Mouse (Mus musculus) stomach, embryonic 15.5 days (tissue): ENCODE data around the gene Ehd3. TPM values are rescaled to one million over a fixed set of nuclear protein-coding genes. Genes with fewer than 3 reads are reported as not detected.

Experiments used
- ATAC-seq: fragments of 200-750 bp; cut with Nextera tagmentation; 2 replicates; pipeline ENCODE4 v1.8.0; 2017; ENCODE audit warnings: low read depth, moderate number of reproducible peaks, moderate TSS enrichment; ENCODE audit not compliant: insufficient read depth, low FRiP score
- H3K27ac ChIP-seq: fragments of 300-500 bp; sonication (generic); 2 replicates; pipeline ENCODE4 v1.5.1; 2015; ENCODE audit warnings: mild to moderate bottlenecking, inconsistent platforms
- H3K27me3 ChIP-seq: fragments of 300-500 bp; sonication (generic); replicated peaks from 2 replicates; pipeline ENCODE4 v1.6.1; 2015; ENCODE audit warnings: inconsistent platforms
- H3K36me3 ChIP-seq: fragments of 300-500 bp; sonication (generic); 2 replicates; pipeline ENCODE4 v1.6.1; 2015; ENCODE audit warnings: inconsistent platforms
- H3K4me1 ChIP-seq: fragments of 300-500 bp; sonication (generic); 2 replicates; pipeline ENCODE4 v1.6.1; 2015; ENCODE audit warnings: inconsistent platforms
- H3K4me2 ChIP-seq: fragments of 300-500 bp; sonication (generic); 2 replicates; pipeline ENCODE4 v1.6.1; 2015; ENCODE audit warnings: mild to moderate bottlenecking, inconsistent platforms
- H3K4me3 ChIP-seq: fragments of 300-500 bp; sonication (generic); replicated peaks from 2 replicates; pipeline ENCODE4 v1.5.1; 2015; ENCODE audit warnings: inconsistent platforms
- H3K9ac ChIP-seq: fragments of 300-500 bp; sonication (generic); 2 replicates; pipeline ENCODE4 v1.6.1; 2015; ENCODE audit warnings: inconsistent platforms
- H3K9me3 ChIP-seq: fragments of 300-500 bp; sonication (generic); 2 replicates; pipeline ENCODE4 v1.6.1; 2016; ENCODE audit warnings: inconsistent platforms
- whole genome bisulfite sequencing: fragments of 180-500 bp; shearing (Covaris S2); methylation state at CpG from one replicate; pipeline ENCODE4 v1.1.7; 2015; 5-methylcytosine and 5-hydroxymethylcytosine counted together
- polyA plus RNA-seq: library from polyadenylated mRNA; unstranded; fragments of >200 nt; fragmentation: Nextera tagmentation; extraction: Ambion mirVana; gene quantifications from 2 replicates; pipeline ENCODE4 v1.2.1, GENCODE M21; 2015

The Ehd3 gene
- polyA plus RNA-seq, 1 experiment from 2014 or later, result 4.7 TPM

GRCm38 (mm10) chr17:73811566-73811965 lies 7.6 kb downstream of the Ehd3 start:
- no peaks in the 10 kb centered on the region for H3K27me3 ChIP-seq
- no peak for ATAC-seq
- no peak overlapping the region for H3K27ac ChIP-seq
- 74% methylated on average over 5 of the region's 5 CpGs for WGBS
- H3K4me2 ChIP-seq, result no peak overlapping the region
- H3K36me3 ChIP-seq, result no peaks in the 10 kb centered on the region
- no peaks in the 10 kb centered on the region for H3K4me1 ChIP-seq
- no peak overlapping the region for H3K4me3 ChIP-seq
- H3K9ac ChIP-seq, result no peak overlapping the region
- no peaks in the 10 kb centered on the region for H3K9me3 ChIP-seq

GRCm38 (mm10) chr17:73813031-73813660 lies 9.2 kb downstream of the Ehd3 start:
- Histone ChIP-seq H3K36me3 (no peaks in the 10 kb centered on the region), H3K9ac (no peak overlapping the region), H3K4me2 (no peak overlapping the region), H3K9me3 (no peaks in the 10 kb centered on the region), H3K27me3 (no peaks in the 10 kb centered on the region), H3K4me3 (no peak overlapping the region), H3K27ac (no peak overlapping the region), H3K4me1 (no peaks in the 10 kb centered on the region)
- 64% methylated on average over 8 of the region's 8 CpGs for WGBS
- no peak for ATAC-seq

GRCm38 (mm10) chr17:73814500-73815190 lies 10.7 kb downstream of the Ehd3 start:
- Histone ChIP-seq H3K36me3 (no peaks in the 10 kb centered on the region), H3K9ac (no peak overlapping the region), H3K9me3 (no peaks in the 10 kb centered on the region), H3K4me3 (no peak overlapping the region), H3K27ac (no peak overlapping the region), H3K27me3 (no peaks in the 10 kb centered on the region), H3K4me1 (no peaks in the 10 kb centered on the region), H3K4me2 (no peak overlapping the region)
- WGBS, result 86% methylated on average over 6 of the region's 6 CpGs
- no peak for ATAC-seq

GRCm38 (mm10) chr17:73817697-73818380 lies 13.9 kb downstream of the Ehd3 start:
- H3K4me3 ChIP-seq, result no peak overlapping the region
- 77% methylated on average over 9 of the region's 9 CpGs for WGBS
- no peak for ATAC-seq

DNA sequence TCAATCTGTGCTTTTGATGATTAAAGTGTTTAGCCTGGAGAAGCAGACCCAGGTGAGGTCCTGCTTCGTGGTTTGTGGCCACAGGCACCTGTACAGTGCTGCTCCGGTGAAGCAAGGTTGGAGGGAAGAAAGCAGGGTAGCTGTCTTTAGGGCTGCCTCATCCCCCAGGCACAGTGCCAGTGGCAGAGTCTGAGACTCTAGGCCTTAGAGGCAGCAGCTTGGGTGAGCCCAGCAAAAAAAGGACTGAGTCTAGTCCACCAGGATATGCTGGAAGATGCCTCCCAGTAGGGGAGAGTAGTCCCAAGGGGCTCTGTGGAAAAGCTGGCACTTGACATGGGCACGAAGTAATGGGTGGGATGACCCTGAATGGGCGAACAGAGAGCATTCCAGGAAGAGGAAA lies 15.0 kb downstream of the Ehd3 start:
- no peaks in the 10 kb centered on the region for H3K36me3 ChIP-seq
- no peaks in the 10 kb centered on the region for H3K9me3 ChIP-seq
- no peak overlapping the region for H3K9ac ChIP-seq
- no peak for ATAC-seq
- H3K27ac ChIP-seq, result no peak overlapping the region
- no peaks in the 10 kb centered on the region for H3K4me1 ChIP-seq
- H3K4me2 ChIP-seq, result no peak overlapping the region
- no peaks in the 10 kb centered on the region for H3K27me3 ChIP-seq
- no peak overlapping the region for H3K4me3 ChIP-seq
- 68% methylated on average over 4 of the region's 4 CpGs for WGBS

More at GRCm38 (mm10) chr17:73817697-73818380, 13.9 kb downstream of the Ehd3 start:
- H3K4me2 ChIP-seq, result no peak overlapping the region
- no peak overlapping the region for H3K9ac ChIP-seq
- H3K27ac ChIP-seq, result no peak overlapping the region
- H3K9me3 ChIP-seq, result no peaks in the 10 kb centered on the region
- H3K4me1 ChIP-seq, result no peaks in the 10 kb centered on the region
- H3K36me3 ChIP-seq, result no peaks in the 10 kb centered on the region
- H3K27me3 ChIP-seq, result no peaks in the 10 kb centered on the region

- no peaks in the 10 kb centered on the region for H3K36me3 ChIP-seq
- H3K4me1 ChIP-seq, result no peaks in the 10 kb centered on the region
- no peak for ATAC-seq
- no peak overlapping the region for H3K4me3 ChIP-seq
- no peaks in the 10 kb centered on the region for H3K9me3 ChIP-seq
- H3K27me3 ChIP-seq, result no peaks in the 10 kb centered on the region
- WGBS, result 55% methylated on average over 4 of the region's 4 CpGs
- H3K9ac ChIP-seq, result no peak overlapping the region
- no peak overlapping the region for H3K27ac ChIP-seq
- H3K4me2 ChIP-seq, result no peak overlapping the region
Measured at GRCm38 (mm10) chr17:73820726-73821125, 16.8 kb downstream of the Ehd3 start.

- no peak overlapping the region for H3K27ac ChIP-seq
- no peaks in the 10 kb centered on the region for H3K36me3 ChIP-seq
- no peak for ATAC-seq
- H3K9ac ChIP-seq, result no peak overlapping the region
- H3K4me2 ChIP-seq, result no peak overlapping the region
- H3K4me1 ChIP-seq, result no peaks in the 10 kb centered on the region
- WGBS, result 78% methylated on average over 4 of the region's 4 CpGs
- no peaks in the 10 kb centered on the region for H3K9me3 ChIP-seq
- no peaks in the 10 kb centered on the region for H3K27me3 ChIP-seq
- no peak overlapping the region for H3K4me3 ChIP-seq
Measured at GRCm38 (mm10) chr17:73822255-73822654, 18.3 kb downstream of the Ehd3 start.

GRCm38 (mm10) chr17:73823121-73824021 lies 19.4 kb downstream of the Ehd3 start:
- no peak overlapping the region for H3K4me3 ChIP-seq
- H3K4me2 ChIP-seq, result no peak overlapping the region
- H3K27ac ChIP-seq, result no peak overlapping the region
- no peaks in the 10 kb centered on the region for H3K27me3 ChIP-seq
- no peaks in the 10 kb centered on the region for H3K9me3 ChIP-seq
- H3K36me3 ChIP-seq, result no peaks in the 10 kb centered on the region
- no peak overlapping the region for H3K9ac ChIP-seq
- ATAC-seq, result no peak
- no peaks in the 10 kb centered on the region for H3K4me1 ChIP-seq
- WGBS, result 71% methylated on average over 17 of the region's 17 CpGs

- Histone ChIP-seq H3K4me1 (no peaks in the 10 kb centered on the region), H3K4me2 (no peak overlapping the region), H3K9me3 (no peaks in the 10 kb centered on the region), H3K9ac (no peak overlapping the region), H3K36me3 (no peaks in the 10 kb centered on the region), H3K27me3 (no peaks in the 10 kb centered on the region), H3K4me3 (no peak overlapping the region), H3K27ac (no peak overlapping the region)
- WGBS, result 77% methylated on average over 6 of the region's 6 CpGs
- ATAC-seq, result no peak
Measured at GRCm38 (mm10) chr17:73824022-73824340, 20.0 kb downstream of the Ehd3 start.

- Histone ChIP-seq H3K4me1 (no peaks in the 10 kb centered on the region), H3K4me3 (no peak overlapping the region), H3K27ac (no peak overlapping the region), H3K9ac (no peak overlapping the region), H3K4me2 (no peak overlapping the region), H3K9me3 (no peaks in the 10 kb centered on the region), H3K36me3 (no peaks in the 10 kb centered on the region), H3K27me3 (no peaks in the 10 kb centered on the region)
- no peak for ATAC-seq
- WGBS, result 72% methylated on average over 6 of the region's 6 CpGs
Measured at GRCm38 (mm10) chr17:73826106-73826505, 22.2 kb downstream of the Ehd3 start.

DNA sequence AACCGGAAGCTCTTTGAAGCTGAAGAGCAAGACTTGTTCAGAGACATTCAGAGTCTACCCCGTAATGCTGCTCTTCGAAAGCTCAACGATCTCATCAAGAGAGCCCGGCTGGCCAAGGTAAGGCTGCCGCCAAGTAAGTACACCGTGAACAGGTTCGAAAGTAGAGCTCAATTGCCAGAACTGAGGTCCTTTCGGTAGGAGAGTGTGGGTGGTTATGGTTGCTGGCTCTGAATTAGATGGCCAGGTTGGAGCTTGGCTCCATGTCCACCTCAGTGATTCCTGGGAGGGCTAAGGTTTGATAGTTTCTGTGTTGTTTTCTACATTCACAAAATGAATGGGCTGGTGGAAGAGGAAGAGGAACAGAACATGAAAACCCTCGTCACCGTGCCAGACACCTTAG lies 23.5 kb downstream of the Ehd3 start:
- no peaks in the 10 kb centered on the region for H3K27me3 ChIP-seq
- WGBS, result 96% methylated on average over 11 of the region's 11 CpGs
- no peak overlapping the region for H3K4me2 ChIP-seq

GRCm38 (mm10) chr17:73830511-73830910 lies 26.6 kb downstream of the Ehd3 start:
- Histone ChIP-seq H3K27ac (no peak overlapping the region), H3K36me3 (no peaks in the 10 kb centered on the region), H3K4me2 (no peak overlapping the region), H3K4me1 (no peaks in the 10 kb centered on the region), H3K9me3 (no peaks in the 10 kb centered on the region), H3K4me3 (no peak overlapping the region), H3K27me3 (no peaks in the 10 kb centered on the region), H3K9ac (no peak overlapping the region)
- WGBS, result 83% methylated on average over 1 of the region's 1 CpGs
- no peak for ATAC-seq

More for the DNA sequence above, 23.5 kb downstream of the Ehd3 start:
- Histone ChIP-seq H3K4me1 (no peaks in the 10 kb centered on the region), H3K4me3 (no peak overlapping the region), H3K9ac (no peak overlapping the region), H3K9me3 (no peaks in the 10 kb centered on the region), H3K27ac (no peak overlapping the region), H3K36me3 (no peaks in the 10 kb centered on the region)
- ATAC-seq, result no peak
